Mouse (Mus musculus) embryonic fibroblast, embryonic 13.5 days (primary cell): Measurements from ENCODE around the gene Adamts17.

ENCODE experiments used
- CTCF ChIP-seq: IDR thresholded peaks from 2 replicates; pipeline ENCODE4 v1.5.1; 2011; ENCODE audit warnings: mild to moderate bottlenecking, control low read depth, low read length, moderate library complexity, borderline replicate concordance; ENCODE audit not compliant: insufficient read depth
- POLR2A ChIP-seq: IDR thresholded peaks from 2 replicates; pipeline ENCODE4 v1.6.1; 2011; ENCODE audit warnings: low read depth, mild to moderate bottlenecking, control low read depth, low read length, moderate library complexity

DNA sequence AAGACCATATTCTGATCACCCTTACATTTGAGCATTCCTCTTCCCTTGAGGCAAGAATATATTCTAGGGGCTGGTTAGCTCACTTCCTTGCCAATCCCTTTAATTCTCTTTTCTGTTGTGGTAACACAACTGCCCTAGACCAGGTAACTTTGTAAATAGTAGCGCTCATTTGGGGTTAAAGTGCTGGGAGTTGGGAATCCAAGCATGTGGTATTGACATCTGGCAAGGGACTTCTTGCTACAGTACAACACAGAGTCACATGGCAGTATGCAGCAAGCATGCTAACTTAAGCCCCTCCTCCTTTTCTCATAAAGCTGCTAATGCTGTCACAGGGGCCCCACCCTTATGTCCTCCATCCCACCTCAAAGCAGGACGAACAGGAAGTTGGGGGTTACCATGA, 97.4 kb downstream of the Adamts17 start:
- TF ChIP-seq CTCF, result no peak
- TF ChIP-seq POLR2A, result no peak
